Mouse (Mus musculus) heart, postnatal 0 days (tissue): ENCODE results near the gene Mbd3. TPM values are rescaled to one million over a fixed set of nuclear protein-coding genes. Genes with fewer than 3 reads are reported as not detected.

Experiments
- ATAC-seq: fragments of 200-750 bp; cut with Nextera tagmentation; 2 replicates; pipeline ENCODE4 v1.8.0; 2017; ENCODE audit warnings: low read depth, moderate number of reproducible peaks, moderate library complexity; ENCODE audit not compliant: insufficient read depth
- DNase-seq: peaks from one replicate; pipeline ENCODE4 v3.0.0-alpha.2; 2016; ENCODE audit warnings: low spot score
- H3K27ac ChIP-seq: fragments of 300-500 bp; sonication (generic); 2 replicates; pipeline ENCODE4 v1.5.1; 2014; ENCODE audit warnings: low read depth, mild to moderate bottlenecking
- H3K27me3 ChIP-seq: fragments of 300-500 bp; sonication (generic); 2 replicates; pipeline ENCODE4 v1.6.1; 2014; ENCODE audit warnings: low read length, mixed read lengths; ENCODE audit not compliant: control insufficient read depth, insufficient read depth
- H3K36me3 ChIP-seq: fragments of 300-500 bp; sonication (generic); replicated peaks from 2 replicates; pipeline ENCODE4 v1.6.1; 2014; ENCODE audit warnings: low read length, mixed read lengths; ENCODE audit not compliant: control insufficient read depth, insufficient read depth
- H3K4me1 ChIP-seq: fragments of 300-500 bp; sonication (generic); 2 replicates; pipeline ENCODE4 v1.6.1; 2014; ENCODE audit warnings: antibody characterized with exemption; ENCODE audit not compliant: control insufficient read depth, insufficient read depth
- H3K4me2 ChIP-seq: fragments of 300-500 bp; sonication (generic); 2 replicates; pipeline ENCODE4 v1.6.1; 2014; ENCODE audit warnings: low read depth, mild to moderate bottlenecking, low read length, moderate library complexity
- H3K4me3 ChIP-seq: fragments of 300-500 bp; sonication (generic); 2 replicates; pipeline ENCODE4 v1.5.1; 2014; ENCODE audit warnings: low read depth, low read length
- H3K9ac ChIP-seq: fragments of 300-500 bp; sonication (generic); replicated peaks from 2 replicates; pipeline ENCODE4 v1.6.1; 2014; ENCODE audit warnings: low read depth, low read length, mixed read lengths
- H3K9me3 ChIP-seq: fragments of 300-500 bp; sonication (generic); replicated peaks from 2 replicates; pipeline ENCODE4 v1.6.1; 2016; ENCODE audit warnings: low read length; ENCODE audit not compliant: control insufficient read depth
- CTCF ChIP-seq: IDR thresholded peaks from 2 replicates; pipeline ENCODE4 v1.5.1; 2016; ENCODE audit warnings: antibody characterized with exemption, control low read depth, low read depth
- EP300 ChIP-seq: IDR thresholded peaks from 2 replicates; pipeline ENCODE4 v1.6.1; 2016; ENCODE audit warnings: antibody characterized with exemption, low read depth
- WGBS: fragments of 180-500 bp; shearing (Covaris S2); extraction: QIAGEN DNeasy Blood & Tissue Kit; methylation state at CpG from one replicate; pipeline ENCODE4 v1.1.7; 2014; 5-methylcytosine and 5-hydroxymethylcytosine counted together
- polyA plus RNA-seq: library from polyadenylated mRNA; unstranded; fragments of >200 nt; fragmentation: Nextera tagmentation; extraction: Ambion mirVana; gene quantifications from 2 replicates; pipeline ENCODE4 v1.2.1, GENCODE M21; 2015
- total RNA-seq: library from RNA; depleted of rRNA; stranded (reverse); fragments of >200 nt; gene quantifications from 2 replicates; pipeline ENCODE4 v1.2.3, GENCODE M21; 2014; ENCODE audit warnings: low replicate concordance

Gene Mbd3
- total and polyA plus RNA-seq, 2 experiments from 2014 or later: 35.3 to 75.6 TPM

DNA sequence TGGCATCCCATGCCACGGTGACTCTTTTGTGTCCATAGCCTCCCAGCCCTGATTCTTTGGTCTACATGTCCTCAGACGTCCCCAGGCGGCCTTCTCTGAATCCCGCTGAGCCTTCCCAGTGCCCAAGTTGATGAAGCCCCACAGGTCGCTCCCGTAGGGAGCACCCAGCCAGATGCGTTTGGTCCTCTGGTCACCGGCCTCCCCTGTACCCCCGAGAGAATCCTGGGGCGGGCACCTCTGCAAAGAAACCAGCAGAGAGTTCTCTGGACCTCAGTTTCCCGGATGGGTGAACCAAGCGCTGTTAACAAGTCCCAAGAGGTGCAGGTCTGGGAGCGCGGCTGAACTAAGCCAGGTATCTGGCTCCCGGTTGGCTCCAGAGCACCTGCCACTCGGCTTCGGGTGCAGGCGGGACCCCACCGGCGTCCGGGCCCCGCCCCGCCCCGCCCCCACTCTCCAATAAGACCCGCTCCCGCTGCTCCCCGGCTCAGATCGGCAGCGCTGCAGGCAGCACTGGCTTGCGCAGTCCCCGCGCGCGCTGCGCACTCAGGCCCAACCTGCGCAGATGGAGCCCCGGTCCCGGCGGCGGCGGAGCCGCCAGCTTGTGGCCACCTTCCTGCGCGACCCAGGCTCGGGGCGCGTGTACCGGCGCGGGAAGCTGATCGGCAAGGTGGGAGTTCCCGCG is 43.2 kb downstream of the Mbd3 start, which contains the start of gene Plk5:
TSS of gene Plk5 (plus strand) at position 459 of the 682 bp plus-strand sequence.
- Histone ChIP-seq H3K36me3 (no peaks in the 10 kb centered on the region), H3K4me2 (peak within 1 kb of the TSS; percentile 46; the same call in 1 of the 2 replicates), H3K9me3 (no peaks in the 10 kb centered on the region), H3K27ac (no peak within 1 kb of the TSS), H3K4me1 (no peaks in the 10 kb centered on the region), H3K9ac (no peak within 1 kb of the TSS), H3K4me3 (peak within 1 kb of the TSS; percentile 28), H3K27me3 (peaks cover 81% of the 10 kb centered on the region)
- 2% methylated on average over 52 of the region's 53 CpGs for WGBS
- ATAC-seq (no peak), DNase-seq (no peak)
- no peak for TF ChIP-seq EP300
- TF ChIP-seq CTCF: no peak

DNA sequence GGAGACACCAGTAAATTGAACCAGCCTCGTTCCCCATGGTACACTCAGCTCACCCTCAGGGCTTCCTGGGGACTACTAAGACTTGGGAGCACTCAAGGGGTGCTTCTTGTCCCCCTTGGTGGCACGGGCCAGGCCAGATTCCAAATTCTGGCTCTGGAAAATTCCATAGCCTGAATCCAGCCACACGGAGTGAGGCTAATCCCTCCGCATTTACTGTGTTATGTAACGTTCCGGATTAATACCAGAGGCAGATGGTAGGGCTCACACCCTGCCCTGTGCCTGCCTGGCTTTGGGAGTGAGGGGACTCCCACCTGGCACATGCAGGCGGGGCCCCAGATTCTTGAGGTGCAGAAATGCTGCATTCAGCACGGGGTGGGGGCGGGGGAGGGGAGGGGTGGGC is 43.9 kb downstream of the Mbd3 start:
- H3K27ac ChIP-seq: no peak overlapping the region
- no peaks in the 10 kb centered on the region for H3K36me3 ChIP-seq
- H3K4me2 ChIP-seq: no peak overlapping the region
- TF ChIP-seq CTCF (no peak), EP300 (no peak)
- H3K9ac ChIP-seq: no peak overlapping the region
- 17% methylated on average over 9 of the region's 9 CpGs for WGBS
- peaks cover 87% of the 10 kb centered on the region for H3K27me3 ChIP-seq
- DNase-seq (no peak), ATAC-seq (no peak)
- no peak overlapping the region for H3K4me3 ChIP-seq
- no peaks in the 10 kb centered on the region for H3K9me3 ChIP-seq
- no peaks in the 10 kb centered on the region for H3K4me1 ChIP-seq

DNA sequence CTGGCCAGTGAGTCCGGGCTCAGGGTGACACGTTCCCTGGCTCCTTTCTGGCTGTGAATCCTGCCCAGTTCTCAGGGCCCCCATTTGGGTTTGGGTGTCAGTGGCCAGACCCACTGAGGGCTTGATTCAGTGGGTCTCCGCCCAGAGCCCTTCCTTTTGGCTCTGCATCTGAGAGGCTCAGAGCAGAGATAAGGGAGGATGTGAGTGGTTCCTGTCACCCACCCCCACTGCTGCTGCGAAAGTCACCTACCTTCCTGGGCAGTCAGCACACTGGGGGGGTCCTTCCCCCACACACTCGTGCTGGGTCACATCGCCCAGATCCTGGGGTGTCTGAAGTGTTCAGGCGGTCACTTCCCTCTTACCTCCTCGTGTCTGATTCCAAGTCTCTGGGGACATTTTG is 46.6 kb downstream of the Mbd3 start:
- TF ChIP-seq EP300: no peak
- no peak for TF ChIP-seq CTCF
- ATAC-seq (no peak), DNase-seq (no peak)
- Histone ChIP-seq H3K27ac (no peak overlapping the region), H3K9me3 (no peaks in the 10 kb centered on the region), H3K36me3 (no peaks in the 10 kb centered on the region), H3K4me3 (no peak overlapping the region), H3K4me1 (peaks cover 12% of the 10 kb centered on the region), H3K4me2 (no peak overlapping the region), H3K27me3 (peaks cover 81% of the 10 kb centered on the region), H3K9ac (no peak overlapping the region)
- WGBS: 33% methylated on average over 8 of the region's 8 CpGs

DNA sequence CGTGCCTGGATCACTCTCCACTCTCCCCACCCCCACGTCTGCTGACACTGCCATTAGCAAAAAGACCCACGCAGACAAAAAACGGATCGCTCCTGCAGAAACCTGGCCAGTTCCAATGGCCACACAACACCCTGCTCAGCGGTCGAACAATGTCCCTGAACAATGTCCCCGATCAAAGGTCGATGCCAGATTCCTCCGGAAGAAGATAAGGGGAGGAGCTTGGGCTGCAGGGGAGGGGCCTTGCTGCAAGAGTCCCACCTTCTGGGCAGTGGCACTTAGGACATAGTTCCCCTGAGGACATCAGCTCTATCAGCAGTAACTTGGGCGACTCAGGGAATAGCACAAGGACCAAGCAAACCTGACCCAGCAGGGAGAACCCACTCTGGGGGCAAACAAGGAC is 47.5 kb downstream of the Mbd3 start:
- Histone ChIP-seq H3K36me3 (no peaks in the 10 kb centered on the region), H3K4me3 (no peak overlapping the region), H3K27me3 (peaks cover 77% of the 10 kb centered on the region), H3K4me2 (no peak overlapping the region), H3K9me3 (no peaks in the 10 kb centered on the region), H3K4me1 (peaks cover 17% of the 10 kb centered on the region), H3K27ac (no peak overlapping the region), H3K9ac (no peak overlapping the region)
- no peak for ATAC-seq
- no peak for TF ChIP-seq EP300
- no peak for TF ChIP-seq CTCF
- 27% methylated on average over 11 of the region's 11 CpGs for WGBS
- no peak for DNase-seq

DNA sequence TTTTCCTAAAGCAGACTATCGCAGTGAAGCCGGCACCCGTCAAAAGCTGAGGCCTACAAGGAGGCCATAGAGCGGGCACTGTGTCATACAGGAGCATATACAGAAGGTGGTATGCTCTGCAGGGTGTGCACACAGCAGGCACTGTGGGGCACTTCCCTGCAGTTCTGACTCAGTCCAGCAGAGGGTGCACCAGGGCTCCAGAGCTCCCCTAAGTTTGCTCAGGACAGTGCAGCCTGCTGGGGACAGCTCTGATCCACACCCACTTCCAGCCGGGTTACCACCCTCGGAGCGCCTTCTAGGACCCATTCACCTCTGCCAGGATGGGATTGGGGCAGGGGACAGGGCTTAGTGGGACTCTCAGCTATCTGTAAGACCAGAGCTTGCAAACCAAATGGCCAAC is 49.1 kb downstream of the Mbd3 start:
- Histone ChIP-seq H3K4me3 (no peak overlapping the region), H3K4me1 (peaks cover 17% of the 10 kb centered on the region), H3K27ac (no peak overlapping the region), H3K27me3 (peaks cover 68% of the 10 kb centered on the region), H3K9ac (no peak overlapping the region), H3K9me3 (no peaks in the 10 kb centered on the region), H3K36me3 (no peaks in the 10 kb centered on the region), H3K4me2 (no peak overlapping the region)
- no peak for TF ChIP-seq EP300
- TF ChIP-seq CTCF: peak; percentile 94
- DNase-seq: peak; percentile 80
- ATAC-seq: peak; percentile 71
- 3% methylated on average over 7 of the region's 7 CpGs for WGBS

DNA sequence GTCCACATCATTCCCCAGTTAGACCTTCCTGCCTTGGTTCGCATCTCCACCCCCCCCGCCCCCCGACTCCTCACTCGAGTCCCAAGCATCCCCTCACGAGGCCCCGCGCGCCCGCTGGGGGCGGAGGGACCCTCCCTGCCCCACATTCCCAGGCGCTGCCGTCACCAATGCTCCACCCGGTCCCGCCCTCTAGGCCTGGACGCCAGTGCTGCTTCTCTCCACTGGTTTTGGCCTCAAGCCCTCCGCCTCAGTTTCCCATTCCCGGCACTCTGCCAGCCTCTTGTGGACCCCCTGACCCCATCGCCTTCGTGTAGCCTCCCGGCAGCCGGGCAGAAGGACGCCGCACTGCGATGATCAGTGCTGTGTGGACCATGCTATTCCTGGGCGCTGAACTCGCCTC is 50.4 kb downstream of the Mbd3 start:
- Histone ChIP-seq H3K4me1 (peaks cover 30% of the 10 kb centered on the region), H3K27ac (peak overlapping the region; percentile 46; the same call in 1 of the 2 replicates), H3K9ac (no peak overlapping the region; the same call in 1 of the 2 replicates), H3K27me3 (peaks cover 64% of the 10 kb centered on the region), H3K9me3 (no peaks in the 10 kb centered on the region), H3K4me3 (peak overlapping the region; percentile 59), H3K36me3 (no peaks in the 10 kb centered on the region), H3K4me2 (peak overlapping the region; percentile 85)
- DNase-seq (no peak), ATAC-seq (peak; percentile 7; the same call in 1 of the 2 replicates)
- 16% methylated on average over 26 of the region's 26 CpGs for WGBS
- TF ChIP-seq CTCF (no peak), EP300 (no peak)
